Mouse (Mus musculus) kidney, adult 9 months (tissue): ENCODE results near the gene Atxn7.
A peak's percentile ranks its signal among the peaks of the same experiment; 100 is the strongest.

Experiments used
- DNase-seq: peaks from one replicate; pipeline ENCODE4 v3.0.0; 2022

The Atxn7 gene

GRCm38 (mm10) chr14:14065142-14065498 is 103.9 kb downstream of the Atxn7 start:
- DNase-seq, result no peak

GRCm38 (mm10) chr14:14066241-14066640 is 105.0 kb downstream of the Atxn7 start:
- no peak for DNase-seq

- peak; percentile 94 for DNase-seq
Measured at GRCm38 (mm10) chr14:14067648-14068472, 106.6 kb downstream of the Atxn7 start.

- DNase-seq, result no peak
Measured at GRCm38 (mm10) chr14:14068553-14068952, 107.3 kb downstream of the Atxn7 start.

- DNase-seq, result peak; percentile 32
Measured at GRCm38 (mm10) chr14:14070541-14071315, 109.5 kb downstream of the Atxn7 start.

GRCm38 (mm10) chr14:14071456-14071855 is 110.2 kb downstream of the Atxn7 start:
- DNase-seq, result peak; percentile 58

GRCm38 (mm10) chr14:14080604-14081194 is 119.5 kb downstream of the Atxn7 start:
- DNase-seq, result no peak

- no peak for DNase-seq
Measured at GRCm38 (mm10) chr14:14083811-14084210, 122.6 kb downstream of the Atxn7 start.

- no peak for DNase-seq
Measured at GRCm38 (mm10) chr14:14086711-14087263, 125.5 kb downstream of the Atxn7 start.

- DNase-seq, result no peak
Measured at GRCm38 (mm10) chr14:14087348-14087747, 126.1 kb downstream of the Atxn7 start.

GRCm38 (mm10) chr14:14088016-14088791 is 127.0 kb downstream of the Atxn7 start:
- no peak for DNase-seq

- DNase-seq, result no peak
Measured at GRCm38 (mm10) chr14:14090571-14090970, 129.3 kb downstream of the Atxn7 start.

- peak; percentile 95 for DNase-seq
Measured at GRCm38 (mm10) chr14:14098330-14098980, 137.2 kb downstream of the Atxn7 start.

GRCm38 (mm10) chr14:14100773-14101280 is 139.6 kb downstream of the Atxn7 start:
- DNase-seq, result peak; percentile 93

- peak; percentile 71 for DNase-seq
Measured at GRCm38 (mm10) chr14:14101296-14101695, 140.1 kb downstream of the Atxn7 start.

GRCm38 (mm10) chr14:14104213-14104929 is 143.1 kb downstream of the Atxn7 start:
- no peak for DNase-seq

- DNase-seq, result no peak
Measured at GRCm38 (mm10) chr14:14104930-14105318, 143.7 kb downstream of the Atxn7 start.

- DNase-seq, result no peak
Measured at GRCm38 (mm10) chr14:14110710-14111109, 149.5 kb downstream of the Atxn7 start.

- DNase-seq, result peak; percentile 94
Measured at GRCm38 (mm10) chr14:14120230-14121096, 159.2 kb downstream of the Atxn7 start, which contains the start of gene Psmd6. Gene Psmd6 (minus strand): TSS chr14:14120984.
